Mouse (Mus musculus): ENCODE measurements at regions not wholly inside any gene's neighbourhood (a gene's known extent, or its start where the extent isn't known, plus 50 kb on each side); places are given as distances from the start of the nearest gene placed in this dataset.

DNA sequence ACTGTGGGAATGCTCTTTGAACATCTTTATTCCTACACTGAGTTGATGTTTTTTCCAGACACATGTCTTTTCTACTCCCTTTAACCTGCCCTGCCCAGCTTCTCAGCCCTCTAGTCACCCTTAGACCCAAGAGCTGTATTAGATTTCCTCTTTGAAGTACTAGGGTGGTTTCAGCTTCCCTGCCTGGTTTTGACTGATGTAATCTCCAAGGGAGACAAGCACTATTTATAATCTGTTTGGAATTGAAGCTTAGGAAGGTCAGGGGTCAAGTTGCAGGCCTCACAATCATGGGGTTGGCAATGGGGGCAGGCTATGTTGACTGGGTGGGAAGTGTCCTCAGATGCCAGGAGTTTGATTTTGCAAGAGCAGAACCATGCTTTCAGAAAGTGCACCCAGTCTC, 81.7 kb upstream of the Ddhd1 start:
- no peak overlapping the region for H3K9ac ChIP-seq (ENCODE audit: control insufficient read depth, low read depth, low read length, poor library complexity, severe bottlenecking)
- H3K4me1 ChIP-seq (ENCODE audit: control insufficient read depth in 1 of 2, insufficient read depth in 2 of 2, low read length in 2 of 2): no peaks in the 10 kb centered on the region
- no peaks in the 10 kb centered on the region for H3K27me3 ChIP-seq (ENCODE audit: control insufficient read depth in 1 of 2, insufficient read depth in 2 of 2, low read length in 2 of 2)
- no peaks in the 10 kb centered on the region for H3K79me2 ChIP-seq (ENCODE audit: control insufficient read depth, insufficient read depth, low read length, poor library complexity)
- no peaks in the 10 kb centered on the region for H3K36me3 ChIP-seq (ENCODE audit: control insufficient read depth in 1 of 2, insufficient read depth in 2 of 2, low read length in 2 of 2)
- H3K27ac ChIP-seq (ENCODE audit: control insufficient read depth, low read depth, low read length): no peak overlapping the region
- H3K4me3 ChIP-seq (ENCODE audit: control insufficient read depth in 1 of 2, insufficient read depth in 1 of 2, low read depth in 2 of 2, low read length in 2 of 2): no peak overlapping the region
- TF ChIP-seq USF1 (IDR thresholded peaks at IDR 0.05; ENCODE audit: low read depth, low read length) (no peak), UBTF (IDR thresholded peaks at IDR 0.05; ENCODE audit: borderline replicate concordance, insufficient read depth, low read depth, low read length) (no peak), NELFE (IDR thresholded peaks at IDR 0.05; ENCODE audit: low read depth, low read length) (no peak), POLR2A (IDR thresholded peaks at IDR 0.05; ENCODE audit: control insufficient read depth in 1 of 2, insufficient read depth in 1 of 2, low read depth in 1 of 2, low read length in 2 of 2, poor library complexity in 1 of 2) (no peak), E2F4 (IDR thresholded peaks at IDR 0.05; ENCODE audit: borderline replicate concordance, low read depth, low read length) (no peak), CTCF (IDR thresholded peaks at IDR 0.05 in 2 of 3, conservative IDR thresholded peaks at IDR 0.05 in 1 of 3; ENCODE audit: control insufficient read depth in 1 of 3, insufficient read depth in 1 of 3, low read depth in 2 of 3, low read length in 3 of 3, poor library complexity in 1 of 3, severe bottlenecking in 1 of 3) (no peak), ETS1 (IDR thresholded peaks at IDR 0.05; ENCODE audit: low read depth, low read length) (no peak), EP300 (IDR thresholded peaks at IDR 0.05; ENCODE audit: low read depth in 1 of 2, low read length in 2 of 2) (no peak), MXI1 (IDR thresholded peaks at IDR 0.05; ENCODE audit: low read depth, low read length) (no peak), MAFK (IDR thresholded peaks at IDR 0.05; ENCODE audit: borderline replicate concordance, low read depth, low read length) (no peak), RAD21 (IDR thresholded peaks at IDR 0.05; ENCODE audit: low read depth, low read length) (no peak), HCFC1 (IDR thresholded peaks at IDR 0.05; ENCODE audit: low read depth, low read length) (no peak), USF2 (IDR thresholded peaks at IDR 0.05; ENCODE audit: borderline replicate concordance in 1 of 2, insufficient read depth in 1 of 2, low read depth in 1 of 2, low read length in 2 of 2) (no peak), GATA1 (IDR thresholded peaks at IDR 0.05; ENCODE audit: low read depth, low read length) (no peak)
- DNase-seq (ENCODE audit: low read depth, low spot score): no peak
- H3K9me3 ChIP-seq (replicated peaks; ENCODE audit: insufficient read depth, low read length): no peaks in the 10 kb centered on the region

DNA sequence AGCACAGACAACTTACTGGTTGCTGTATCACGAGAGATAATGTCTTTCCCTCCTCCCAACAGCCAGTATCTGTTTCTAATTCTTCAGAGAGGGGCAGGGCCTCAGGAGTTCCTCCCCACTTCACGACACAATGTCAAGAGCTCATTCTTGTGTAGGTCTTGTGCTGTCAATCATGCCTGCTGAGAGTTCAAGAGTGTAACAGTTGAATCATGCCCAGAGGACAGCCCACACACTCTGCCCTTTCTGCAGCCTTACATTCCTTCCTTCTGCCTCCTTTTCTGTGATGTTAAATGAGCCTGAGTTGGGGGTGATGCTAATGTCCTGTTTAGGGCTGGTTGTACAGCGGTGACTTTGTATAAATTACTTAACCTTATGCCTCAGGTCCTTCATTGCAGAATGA, 82.7 kb upstream of the Ddhd1 start:
- H3K79me2 ChIP-seq (ENCODE audit: control insufficient read depth, insufficient read depth, low read length, poor library complexity): no peaks in the 10 kb centered on the region
- no peaks in the 10 kb centered on the region for H3K9me3 ChIP-seq (replicated peaks; ENCODE audit: insufficient read depth, low read length)
- H3K4me3 ChIP-seq (ENCODE audit: control insufficient read depth in 1 of 2, insufficient read depth in 1 of 2, low read depth in 2 of 2, low read length in 2 of 2): no peak overlapping the region
- DNase-seq (ENCODE audit: low read depth, low spot score): no peak
- H3K9ac ChIP-seq (ENCODE audit: control insufficient read depth, low read depth, low read length, poor library complexity, severe bottlenecking): no peak overlapping the region
- no peak overlapping the region for H3K27ac ChIP-seq (ENCODE audit: control insufficient read depth, low read depth, low read length)
- no peaks in the 10 kb centered on the region for H3K4me1 ChIP-seq (ENCODE audit: control insufficient read depth in 1 of 2, insufficient read depth in 2 of 2, low read length in 2 of 2)
- H3K36me3 ChIP-seq (ENCODE audit: control insufficient read depth in 1 of 2, insufficient read depth in 2 of 2, low read length in 2 of 2): no peaks in the 10 kb centered on the region
- no peaks in the 10 kb centered on the region for H3K27me3 ChIP-seq (ENCODE audit: control insufficient read depth in 1 of 2, insufficient read depth in 2 of 2, low read length in 2 of 2)
- TF ChIP-seq TAL1 (IDR thresholded peaks at IDR 0.05; ENCODE audit: low read length) (no peak), ZMIZ1 (IDR thresholded peaks at IDR 0.05; ENCODE audit: low read depth, low read length) (no peak), ZKSCAN1 (IDR thresholded peaks at IDR 0.05; ENCODE audit: low read depth, low read length) (no peak), MYB (IDR thresholded peaks at IDR 0.05; ENCODE audit: low read depth, low read length) (no peak), UBTF (IDR thresholded peaks at IDR 0.05; ENCODE audit: borderline replicate concordance, insufficient read depth, low read depth, low read length) (no peak), MAX (IDR thresholded peaks at IDR 0.05; ENCODE audit: low read length) (no peak), ELF1 (IDR thresholded peaks at IDR 0.05; ENCODE audit: low read depth, low read length) (no peak), GABPA (IDR thresholded peaks at IDR 0.05; ENCODE audit: low read depth, low read length) (no peak), CHD2 (IDR thresholded peaks at IDR 0.05; ENCODE audit: low read length) (no peak), GATA1 (IDR thresholded peaks at IDR 0.05; ENCODE audit: low read depth, low read length) (no peak), E2F4 (IDR thresholded peaks at IDR 0.05; ENCODE audit: borderline replicate concordance, low read depth, low read length) (no peak), ZC3H11A (IDR thresholded peaks at IDR 0.05; ENCODE audit: low read depth, low read length) (no peak), RCOR1 (IDR thresholded peaks at IDR 0.05; ENCODE audit: low read depth, low read length) (no peak), MAZ (IDR thresholded peaks at IDR 0.05; ENCODE audit: low read depth, low read length) (no peak), KAT2A (conservative IDR thresholded peaks at IDR 0.05; ENCODE audit: low read depth, low read length) (no peak), HCFC1 (IDR thresholded peaks at IDR 0.05; ENCODE audit: low read depth, low read length) (no peak), BHLHE40 (IDR thresholded peaks at IDR 0.05; ENCODE audit: borderline replicate concordance, low read depth, low read length) (no peak), SMC3 (IDR thresholded peaks at IDR 0.05; ENCODE audit: low read depth, low read length) (no peak), POLR2AphosphoS5 (IDR thresholded peaks at IDR 0.05; ENCODE audit: borderline replicate concordance, low read depth, low read length) (no peak), MEF2A (IDR thresholded peaks at IDR 0.05; ENCODE audit: extremely low read depth, insufficient replicate concordance, low read depth, low read length, poor library complexity, severe bottlenecking) (no peak)

All from MEL (cell line).